ENCODE assay signal across 9 mouse cellular contexts in the genomic region with DNA sequence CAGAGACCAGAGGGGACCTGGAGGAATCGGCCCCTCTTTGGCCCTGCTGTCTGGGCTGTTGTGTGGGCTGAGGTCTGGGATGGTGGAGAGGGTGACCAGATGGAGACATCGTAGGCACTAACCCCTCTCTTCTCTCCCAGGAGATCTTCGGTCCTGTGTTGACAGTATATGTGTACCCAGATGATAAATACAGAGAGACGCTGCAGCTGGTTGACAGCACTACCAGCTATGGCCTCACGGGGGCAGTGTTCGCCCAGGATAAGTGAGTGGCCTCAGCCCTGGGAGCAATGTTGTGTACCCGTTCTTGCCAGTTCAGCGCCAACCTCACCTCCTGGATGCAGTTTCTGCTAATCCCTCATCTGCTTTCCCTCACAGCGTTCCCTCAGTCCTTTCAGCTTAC. TPM values are rescaled to one million over a fixed set of nuclear protein-coding genes. Genes with fewer than 3 reads are reported as not detected.
DNase-seq lines count a peak whose midpoint lies in the region; TF ChIP-seq lines count a peak whose summit lies in the region.
"Had no signal": no experiment of that assay in that cellular context is flagged by ENCODE, and none has a peak within 500 bp of the region (broad histone marks: within the 10 kb centered on the region; RNA-seq: fewer than 3 reads in every experiment).

No protein-coding gene starts in this region.

- 16% methylated on average over 9 of the region's 9 CpGs for WGBS in embryonic facial prominence, embryonic 10.5 days

- H3K27me3 ChIP-seq in CH12.LX (replicated peaks): no peaks in the 10 kb centered on the region
- peaks cover 42% of the 10 kb centered on the region for H3K27me3 ChIP-seq in embryonic facial prominence, embryonic 10.5 days (replicated peaks; ENCODE audit: low read depth, poor library complexity, severe bottlenecking)

- TF ChIP-seq POLR2A in CH12.LX (IDR thresholded peaks at IDR 0.05; ENCODE audit: low read depth, low read length): no peak

- in situ Hi-C loops in CH12.LX (cut with MboI; ENCODE audit: low pct_ligation_motif_present, low pct_unique_long_range_greater_than_20kb, low sequenced_read_pairs): no loop called here

- H3K4me2 ChIP-seq in CH12.LX (ENCODE audit: insufficient read depth, low read depth, poor library complexity, severe bottlenecking): no peak overlapping the region
- H3K4me2 ChIP-seq: heart, embryonic 13.5 days had no signal

- peaks cover 25 to 42% of the 10 kb centered on the region in 2 experiments for H3K36me3 ChIP-seq in CH12.LX (replicated peaks in 1 of 2; ENCODE audit: control insufficient read depth in 1 of 2, insufficient read depth in 1 of 2, low read length in 1 of 2)
- H3K36me3 ChIP-seq in embryonic facial prominence, embryonic 10.5 days (replicated peaks): peaks cover 31% of the 10 kb centered on the region

- H3K27ac ChIP-seq in CH12.LX (ENCODE audit: insufficient read depth, low read depth): no peak overlapping the region
- H3K27ac ChIP-seq in embryonic facial prominence, embryonic 10.5 days (replicated peaks): no peak overlapping the region
- H3K27ac ChIP-seq: heart, embryonic 13.5 days had no signal

- TF ChIP-seq RAD21 in CH12.LX (IDR thresholded peaks at IDR 0.05; ENCODE audit: low read depth, low read length): peak; percentile 88

- no peak overlapping the region for H3K4me3 ChIP-seq in CH12.LX (replicated peaks in 1 of 3; ENCODE audit: low read depth in 2 of 3, low read length in 2 of 3, poor library complexity in 1 of 3)
- no peak overlapping the region for H3K4me3 ChIP-seq in embryonic facial prominence, embryonic 10.5 days
- H3K4me3 ChIP-seq: heart, embryonic 13.5 days had no signal

- no peaks in the 10 kb centered on the region for H3K79me2 ChIP-seq in CH12.LX (replicated peaks; ENCODE audit: control insufficient read depth, extremely low read depth, insufficient read depth, poor library complexity, severe bottlenecking)

- H3K9me3 ChIP-seq in CH12.LX (replicated peaks; ENCODE audit: low read length): peaks cover 3% of the 10 kb centered on the region
- H3K9me3 ChIP-seq in embryonic facial prominence, embryonic 10.5 days: no peaks in the 10 kb centered on the region
- H3K9me3 ChIP-seq: heart, embryonic 13.5 days had no signal

- H3K4me1 ChIP-seq in CH12.LX (ENCODE audit: control insufficient read depth in 1 of 2, insufficient read depth in 2 of 2): peaks cover 20 to 27% of the 10 kb centered on the region in 2 experiments
- peaks cover 28% of the 10 kb centered on the region for H3K4me1 ChIP-seq in embryonic facial prominence, embryonic 10.5 days

- peak; percentile 71 for DNase-seq in CH12.LX (ENCODE audit: extremely low read depth)
- DNase-seq in adrenal gland, postnatal 36 days: peak; percentile 81 to 87
- peak; percentile 86 for DNase-seq in embryonic facial prominence, embryonic 10.5 days (ENCODE audit: low spot score)
- DNase-seq in heart, adult 8-10 months (ENCODE audit: low spot score): peak; percentile 65
- DNase-seq in layer of hippocampus, adult 18-20 months (ENCODE audit: low spot score in 2 of 2): peak; percentile 72 to 89
- peak; percentile 66 for DNase-seq in lung, postnatal 25 days (ENCODE audit: low spot score)
- DNase-seq in right cerebral cortex, adult 2 months (ENCODE audit: low spot score in 2 of 2): peak; percentile 84 to 86
- peak; percentile 50 for DNase-seq in urinary bladder, postnatal 10 days (ENCODE audit: low spot score)

- no peak overlapping the region for H3K9ac ChIP-seq in CH12.LX (ENCODE audit: insufficient read depth, low read depth)
- H3K9ac ChIP-seq: heart, embryonic 13.5 days had no signal

- peak; percentile 91 to 98 for TF ChIP-seq CTCF in CH12.LX (conservative IDR thresholded peaks at IDR 0.05 in 1 of 2, IDR thresholded peaks at IDR 0.05 in 1 of 2; ENCODE audit: low read depth in 2 of 2, low read length in 2 of 2)

- dilution Hi-C loops in CH12.LX (cut with MboI; ENCODE audit: extremely low pct_ligation_motif_present, extremely low pct_unique_long_range_greater_than_20kb, low sequenced_read_pairs): no loop called here

- TF ChIP-seq EP300 in CH12.LX (IDR thresholded peaks at IDR 0.05; ENCODE audit: low read length): no peak

TF ChIP-seq in CH12.LX, 34 proteins besides CTCF, POLR2A, EP300 and RAD21:
- TF ChIP-seq KAT2A (IDR thresholded peaks at IDR 0.05; ENCODE audit: insufficient replicate concordance, low read length): no peak
- no peak for TF ChIP-seq SIN3A (IDR thresholded peaks at IDR 0.05; ENCODE audit: low read length)
- 0 out of 2 replicates have a peak, but pooled peaks have one; percentile 5 for TF ChIP-seq ZC3H11A (IDR thresholded peaks at IDR 0.05; ENCODE audit: low read depth, low read length)
- TF ChIP-seq HCFC1 (IDR thresholded peaks at IDR 0.05; ENCODE audit: low read depth, low read length): no peak
- no peak for TF ChIP-seq ZMIZ1 (IDR thresholded peaks at IDR 0.05; ENCODE audit: low read depth, low read length)
- TF ChIP-seq POLR2AphosphoS2 (IDR thresholded peaks at IDR 0.05; ENCODE audit: low read depth, low read length): no peak
- TF ChIP-seq NRF1 (IDR thresholded peaks at IDR 0.05; ENCODE audit: low read depth, low read length): no peak
- no peak for TF ChIP-seq JUND (conservative IDR thresholded peaks at IDR 0.05; ENCODE audit: low read depth, low read length)
- no peak for TF ChIP-seq PAX5 (IDR thresholded peaks at IDR 0.05; ENCODE audit: low read length)
- peak; percentile 40; the same call in 1 of the 2 replicates for TF ChIP-seq TCF12 (IDR thresholded peaks at IDR 0.05; ENCODE audit: low read depth, low read length)
- no peak for TF ChIP-seq USF1 (IDR thresholded peaks at IDR 0.05; ENCODE audit: low read depth, low read length)
- no peak for TF ChIP-seq ELF1 (IDR thresholded peaks at IDR 0.05; ENCODE audit: low read depth, low read length)
- no peak for TF ChIP-seq ZKSCAN1 (IDR thresholded peaks at IDR 0.05; ENCODE audit: borderline replicate concordance, low read depth, low read length)
- TF ChIP-seq CHD1 (IDR thresholded peaks at IDR 0.05; ENCODE audit: low read depth, low read length): no peak
- TF ChIP-seq SMC3 (IDR thresholded peaks at IDR 0.05; ENCODE audit: low read depth, low read length): peak; percentile 82

RNA-seq across cellular contexts. Expression of a gene that starts 9.4 kb away (rescaled TPM):
- total RNA-seq in CH12.LX (2012; rRNA removed): not detected in 2 replicates
- total RNA-seq in CH12.LX (2014; rRNA removed): not detected in 2 replicates
- polyA plus RNA-seq in CH12.LX (2012; ENCODE audit: insufficient read length, low read depth): not detected in 2 replicates
- not detected for total RNA-seq in adrenal gland, postnatal 36 days (2021)
- polyA plus RNA-seq in embryonic facial prominence, embryonic 10.5 days (2016; fragmentation: Nextera tagmentation; extraction: Ambion mirVana): not detected in 2 replicates
- not detected for total RNA-seq in heart, adult 8-10 months (2022)
- total RNA-seq in layer of hippocampus, adult 18-20 months (2021): not detected
- polyA plus RNA-seq: heart, embryonic 13.5 days had no signal

RNA-seq across cellular contexts. Expression of a gene that starts 21.3 kb away (rescaled TPM):
- total RNA-seq in CH12.LX (2012; rRNA removed) (14.3 and 18.0 TPM in 2 replicates), CH12.LX (2014; rRNA removed) (5.5 and 6.5 TPM in 2 replicates)
- polyA plus RNA-seq in CH12.LX (2012; ENCODE audit: insufficient read length, low read depth): 6.1 and 6.5 TPM in 2 replicates
- total RNA-seq in adrenal gland, postnatal 36 days (2021): 100 to 1,000 TPM in 1 of 2 experiments, 10 to 100 TPM in 1; 57.8 to 136 TPM
- polyA plus RNA-seq in embryonic facial prominence, embryonic 10.5 days (2016; fragmentation: Nextera tagmentation; extraction: Ambion mirVana): 24.4 and 25.1 TPM in 2 replicates
- 100 to 1,000 TPM in 2 of 4 experiments, 10 to 100 TPM in 2; 96.8 to 104 (median 101) TPM for total RNA-seq in heart, adult 8-10 months (2022)
- 10 to 100 TPM; 19.6 to 21.4 TPM for total RNA-seq in layer of hippocampus, adult 18-20 months (2021)

RNA-seq across cellular contexts. Expression of a gene that starts 41.0 kb away (rescaled TPM):
- total RNA-seq in CH12.LX (2012; rRNA removed) (not detected in 2 replicates), CH12.LX (2014; rRNA removed) (not detected in 2 replicates)
- polyA plus RNA-seq in CH12.LX (2012; ENCODE audit: insufficient read length, low read depth): not detected in 2 replicates
- total RNA-seq in adrenal gland, postnatal 36 days (2021): not detected
- not detected in 2 replicates for polyA plus RNA-seq in embryonic facial prominence, embryonic 10.5 days (2016; fragmentation: Nextera tagmentation; extraction: Ambion mirVana)
- not detected for total RNA-seq in heart, adult 8-10 months (2022)
- not detected for total RNA-seq in layer of hippocampus, adult 18-20 months (2021)
- polyA plus RNA-seq: heart, embryonic 13.5 days had no signal
